Mouse (Mus musculus): ENCODE data around the gene Obp1a. TPM values are rescaled to one million over a fixed set of nuclear protein-coding genes. Genes with fewer than 3 reads are reported as not detected.

The Obp1a gene
- total RNA-seq (2022), result not detected

DNA sequence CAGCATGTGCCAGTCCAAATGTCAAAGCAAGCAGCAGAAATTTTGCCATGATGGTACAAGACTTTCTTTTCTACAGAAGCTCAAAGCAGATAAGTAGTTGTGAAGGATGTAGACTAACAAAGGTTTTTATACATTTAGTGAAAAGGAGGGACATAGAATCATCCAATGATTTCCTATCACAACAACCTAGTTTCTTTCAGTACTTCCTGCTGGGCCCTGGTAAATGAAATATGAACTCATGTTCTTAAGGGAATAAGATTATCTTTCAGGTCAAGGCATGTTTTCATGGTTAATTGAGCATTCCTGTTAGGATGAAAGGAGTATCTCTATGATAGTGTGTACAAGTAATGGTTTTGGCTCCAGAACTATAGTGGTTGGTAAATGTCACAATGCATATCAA, at the start of gene Obp1a:
Gene Obp1a, minus strand, starts transcription at position 101 of the 400 bp plus-strand sequence.
- DNase-seq (ENCODE audit: low spot score in 2 of 2), result no peak

DNA sequence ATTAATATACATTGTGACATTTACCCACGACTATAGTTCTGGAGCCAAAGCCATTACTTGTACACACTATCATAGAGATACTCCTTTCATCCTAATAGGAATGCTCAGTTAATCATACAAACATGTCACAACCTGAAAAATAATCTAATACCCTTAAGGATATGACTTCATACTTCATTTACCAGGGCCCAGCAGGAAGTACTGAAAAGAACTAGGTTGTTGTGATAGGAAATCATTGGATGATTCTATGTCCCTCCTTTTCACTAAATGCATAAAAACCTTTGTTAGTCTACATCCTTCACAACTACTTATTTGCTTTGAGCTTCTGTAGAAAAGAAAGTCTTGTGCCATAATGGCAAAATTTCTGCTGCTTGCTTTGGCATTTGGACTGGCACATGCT, 34.0 kb upstream of the Obp1a start, which contains the start of gene Gm5938:
Gene Gm5938, plus strand, starts transcription at position 301 of the 400 bp plus-strand sequence.
- no peak for DNase-seq (ENCODE audit: low spot score in 2 of 2)

Other genes starting within 250 kb of the Obp1a start
- gene Pbsn, start 237.8 kb downstream of the Obp1a start, total RNA-seq (2022), result not detected
- not detected for gene Gm14744, start 226.6 kb downstream of the Obp1a start, total RNA-seq (2022)
- not detected for gene 5430402E10Rik, start 166.3 kb downstream of the Obp1a start, total RNA-seq (2022)
- gene Gm5938, start 34.1 kb upstream of the Obp1a start, total RNA-seq (2022), result not detected
- gene Obp1b, start 95.4 kb upstream of the Obp1a start, total RNA-seq (2022), result not detected
- gene Gm14743, start 154.5 kb upstream of the Obp1a start, total RNA-seq (2022), result not detected

Measured in left cerebral cortex, adult 8-10 months (tissue).